In genomic region chr6:8352533-8353168, GRCm38 (mm10) we compare ENCODE assay signal across 13 mouse cellular contexts.
DNase-seq lines count a peak whose midpoint lies in the region; ATAC-seq and TF ChIP-seq lines count a peak whose summit lies in the region.
"Had no signal": no experiment of that assay in that cellular context is flagged by ENCODE, and none has a peak within 500 bp of the region (broad histone marks: within the 10 kb centered on the region; RNA-seq: fewer than 3 reads in every experiment).

No protein-coding gene starts in this region.

- H3K27ac ChIP-seq in left cerebral cortex, adult 2 months: peak overlapping the region; percentile 30; the same call in 1 of the 2 replicates
- H3K27ac ChIP-seq in brown adipose tissue, adult 24 weeks (replicated peaks; ENCODE audit: low read depth, low read length): peak overlapping the region; percentile 58
- H3K27ac ChIP-seq in hindbrain, embryonic 12.5 days: peak overlapping the region; percentile 50; the same call in 1 of the 2 replicates
- H3K27ac ChIP-seq: liver, embryonic 12.5 days had no signal

- peaks cover 6% of the 10 kb centered on the region for H3K4me1 ChIP-seq in brown adipose tissue, adult 24 weeks (ENCODE audit: control insufficient read depth, insufficient read depth, insufficient read length, low read length)
- H3K4me1 ChIP-seq in hindbrain, embryonic 12.5 days: peaks cover 24% of the 10 kb centered on the region

- DNase-seq in left cerebral cortex, adult 2 months (ENCODE audit: extremely low spot score in 1 of 2, low spot score in 2 of 2): no peak
- no peak for DNase-seq in left cerebral cortex, postnatal 10 days (ENCODE audit: extremely low spot score in 1 of 2, low spot score in 2 of 2)
- no peak for DNase-seq in adrenal gland, postnatal 4 days (ENCODE audit: low spot score in 2 of 2)
- DNase-seq in left cerebral cortex, adult 8-10 months (ENCODE audit: low spot score in 2 of 2): no peak
- DNase-seq: gastrocnemius, postnatal 36 days; kidney, adult 11 months; right cerebral cortex, postnatal 14 days; thymus, postnatal 14 days had no signal

- H3K4me3 ChIP-seq in left cerebral cortex, adult 2 months: no peak overlapping the region
- H3K4me3 ChIP-seq in brown adipose tissue, adult 24 weeks (ENCODE audit: insufficient read depth, low read depth, low read length): no peak overlapping the region
- H3K4me3 ChIP-seq in hindbrain, embryonic 12.5 days: no peak overlapping the region
- H3K4me3 ChIP-seq in myocyte: no peak overlapping the region
- H3K4me3 ChIP-seq: liver, embryonic 12.5 days had no signal

- H3K27me3 ChIP-seq in hindbrain, embryonic 12.5 days: no peaks in the 10 kb centered on the region
- no peaks in the 10 kb centered on the region for H3K27me3 ChIP-seq in myocyte (ENCODE audit: control insufficient read depth, insufficient read depth, insufficient read length)
- H3K27me3 ChIP-seq: liver, embryonic 12.5 days had no signal

- intact Hi-C loops in left cerebral cortex, adult 2 months (cut with DNase I): no loop called here
- intact Hi-C loops in left cerebral cortex, postnatal 10 days (cut with DNase I): no loop called here

- no peaks in the 10 kb centered on the region for H3K79me2 ChIP-seq in myocyte (ENCODE audit: control insufficient read depth, insufficient read depth)

- peak overlapping the region; percentile 30; the same call in 1 of the 2 replicates for H3K4me2 ChIP-seq in hindbrain, embryonic 12.5 days (replicated peaks)
- peak overlapping the region; percentile 77 for H3K4me2 ChIP-seq in myocyte (ENCODE audit: low read depth)
- H3K4me2 ChIP-seq: liver, embryonic 12.5 days had no signal

- TF ChIP-seq CTCF in left cerebral cortex, adult 2 months (IDR thresholded peaks at IDR 0.05): no peak

- no peak for TF ChIP-seq POLR2A in myocyte (IDR thresholded peaks at IDR 0.05; ENCODE audit: insufficient read length, low read depth)

- no peaks in the 10 kb centered on the region for H3K36me3 ChIP-seq in hindbrain, embryonic 12.5 days
- H3K36me3 ChIP-seq in myocyte (ENCODE audit: control insufficient read depth, insufficient read depth): no peaks in the 10 kb centered on the region
- H3K36me3 ChIP-seq: liver, embryonic 12.5 days had no signal

- no peak overlapping the region for H3K9ac ChIP-seq in hindbrain, embryonic 12.5 days
- H3K9ac ChIP-seq: liver, embryonic 12.5 days had no signal

- ATAC-seq in hindbrain, embryonic 12.5 days (ENCODE audit: low FRiP score): peak; percentile 84
- ATAC-seq in granulocyte monocyte progenitor cell, adult 5-6 weeks (replicated peaks; ENCODE audit: poor library complexity, severe bottlenecking): no peak
- ATAC-seq: liver, embryonic 12.5 days had no signal

- 27% methylated on average over 12 of the region's 12 CpGs for WGBS in hindbrain, embryonic 12.5 days

- no peaks in the 10 kb centered on the region for H3K9me3 ChIP-seq in hindbrain, embryonic 12.5 days (replicated peaks)
- H3K9me3 ChIP-seq: liver, embryonic 12.5 days had no signal

- no peak overlapping the region for H3ac ChIP-seq in myocyte (ENCODE audit: control insufficient read depth, insufficient read length)

TF ChIP-seq in myocyte, 11 proteins besides CTCF, POLR2A, EP300 and RAD21:
- TF ChIP-seq SRF (IDR thresholded peaks at IDR 0.05; ENCODE audit: control insufficient read depth, insufficient read length, low read depth) (no peak), USF1 (IDR thresholded peaks at IDR 0.05; ENCODE audit: low read depth) (no peak), TCF3 (IDR thresholded peaks at IDR 0.05; ENCODE audit: insufficient read length, low read depth) (no peak), CEBPB (IDR thresholded peaks at IDR 0.05; ENCODE audit: insufficient read depth, poor library complexity, severe bottlenecking) (no peak), MAX (IDR thresholded peaks at IDR 0.05; ENCODE audit: low read depth) (no peak), MYOD1 (IDR thresholded peaks at IDR 0.05; ENCODE audit: control insufficient read depth in 1 of 3, insufficient read length in 2 of 3, low read depth in 2 of 3) (peak in 2 of 3 experiments; percentile 40 to 45), REST (IDR thresholded peaks at IDR 0.05; ENCODE audit: insufficient read depth, insufficient read length) (no peak), E2F4 (IDR thresholded peaks at IDR 0.05; ENCODE audit: insufficient read depth) (no peak), POLR2AphosphoS2 (IDR thresholded peaks at IDR 0.05; ENCODE audit: insufficient read length, low read depth) (no peak), MYOG (IDR thresholded peaks at IDR 0.05; ENCODE audit: control insufficient read depth in 1 of 3, insufficient read depth in 1 of 3, insufficient read length in 2 of 3, low read depth in 2 of 3) (peak in 1 of 3 experiments; percentile 19), TCF12 (IDR thresholded peaks at IDR 0.05; ENCODE audit: insufficient read depth, poor library complexity, severe bottlenecking) (no peak)
